Mouse (Mus musculus) left cerebral cortex, postnatal 36 days (tissue): ENCODE results near the gene Olfr514. TPM values are rescaled to one million over a fixed set of nuclear protein-coding genes. Genes with fewer than 3 reads are reported as not detected.
"Not testable (repeated sequence)": the region's sequence is repeated elsewhere in the genome, so short reads cannot be mapped to it uniquely, and the experiment has no call there.

ENCODE experiments used
- DNase-seq, 2 experiments: peaks; one replicate each; pipeline ENCODE4 v3.0.0; 2021 to 2022; ENCODE audit warnings: low spot score in 2 of 2, mixed read lengths in 1 of 2
- intact Hi-C: fragments of 180-260 bp; cut with DNase I; formaldehyde crosslinking; loops from one replicate; pipeline ENCODE4 v1.15.1; 2025
- total RNA-seq, 2 experiments: library from RNA; stranded (reverse); gene quantifications; 2 replicates each; pipeline ENCODE4 v1.2.3; 2021

Olfr514 gene
- not detected for total RNA-seq

DNA sequence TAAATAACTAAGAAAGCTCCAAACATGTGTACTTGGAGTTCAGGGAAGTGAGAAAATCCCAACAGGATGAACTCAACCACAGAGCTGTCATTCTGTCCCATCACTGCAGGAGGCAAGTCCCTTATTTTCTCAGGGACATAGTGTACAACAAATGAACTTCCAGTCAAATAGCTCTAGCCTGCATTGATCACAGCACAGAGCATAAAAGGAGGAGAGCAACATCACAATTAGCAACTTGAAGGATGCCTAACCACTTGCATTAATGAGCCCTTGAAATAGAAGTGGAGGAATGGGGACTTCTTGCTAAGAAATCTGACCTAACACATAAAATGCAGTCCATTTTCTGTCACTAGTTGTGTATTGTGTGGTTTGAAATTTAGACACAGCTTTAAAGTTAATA is at the start of gene Olfr514:
Olfr514 (minus strand) TSS at position 101 of the 400 bp plus-strand sequence.
- no peak for DNase-seq
- intact Hi-C loops: no loop called here

DNA sequence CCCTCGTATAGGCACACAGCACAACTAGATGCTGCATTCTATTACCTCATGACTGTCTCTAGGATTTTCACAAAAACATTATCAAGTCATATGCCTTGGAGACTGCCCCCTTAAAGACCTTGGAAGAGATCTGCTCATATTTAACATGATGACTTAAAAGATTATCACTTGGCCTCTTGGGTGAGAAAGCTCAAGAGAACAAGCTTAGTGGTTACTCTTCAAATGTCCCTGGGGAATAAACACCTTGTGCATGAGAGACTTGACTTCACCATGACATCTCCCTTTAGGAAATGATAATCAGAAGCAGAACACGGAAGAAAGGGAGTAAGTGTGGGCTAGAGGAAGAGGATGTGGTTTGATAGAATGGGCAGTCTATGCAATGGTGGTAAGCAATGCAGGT is 46.5 kb upstream of the Olfr514 start, which contains the start of gene Olfr517:
Olfr517 (minus strand) TSS at position 101 of the 400 bp plus-strand sequence.
- no peak for DNase-seq
- intact Hi-C loops: no loop called here

DNA sequence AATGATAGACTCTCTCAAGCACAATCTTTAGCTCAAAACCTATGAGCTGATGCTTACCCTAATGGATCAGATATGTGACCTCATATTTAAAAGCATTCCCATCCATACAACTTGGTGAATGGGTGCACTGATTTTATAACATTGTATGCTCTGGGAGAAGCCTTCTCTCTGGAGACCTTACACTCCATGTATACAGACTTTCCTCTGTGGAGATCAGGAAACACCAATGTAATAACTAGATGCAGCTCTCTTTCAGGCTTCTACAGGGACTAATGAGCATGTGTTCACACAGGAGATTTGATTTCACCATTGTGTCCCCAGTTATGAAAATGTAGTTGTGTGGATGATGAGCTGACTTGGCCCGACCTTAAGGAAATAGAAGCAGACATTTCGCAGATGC is 24.6 kb upstream of the Olfr514 start, which contains the start of gene Olfr516:
Olfr516 (minus strand) TSS at position 101 of the 400 bp plus-strand sequence.
- intact Hi-C loops: loop anchor here (5.0 kb wide), 1 partner anchor 82 kb away; the partner anchor contains the start of genes Eif3f and Nlrp10
- no peak for DNase-seq

DNA sequence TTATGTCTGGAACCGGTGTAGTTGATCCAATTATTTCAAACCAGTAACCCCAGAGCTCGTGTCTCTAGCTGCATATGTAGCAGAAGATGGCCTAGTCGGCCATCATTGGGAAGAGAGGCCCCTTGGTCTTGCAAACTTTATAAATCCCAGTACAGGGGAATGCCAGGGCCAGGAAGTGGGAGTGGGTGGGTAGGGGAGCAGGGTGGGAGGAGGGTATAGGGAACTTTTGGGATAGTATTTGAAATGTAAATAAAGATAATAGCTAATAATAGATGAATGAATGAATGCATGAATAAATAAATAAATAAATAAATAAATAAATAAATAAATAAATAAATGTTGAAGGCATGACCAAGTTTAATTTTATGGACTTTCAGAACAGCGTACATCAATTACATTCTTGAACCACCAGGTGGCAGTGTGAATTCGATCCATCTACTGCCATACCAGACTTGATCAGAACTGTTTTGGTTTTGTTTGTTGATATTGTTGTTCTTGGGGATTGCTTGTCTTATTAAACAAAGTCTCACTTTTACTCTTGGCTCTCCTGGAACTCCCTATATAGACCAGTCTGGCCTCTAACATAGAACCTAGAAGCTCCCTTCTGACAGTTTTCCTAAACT is 11.1 kb downstream of the Olfr514 start:
- intact Hi-C loops: loop anchor here (5.0 to 10.0 kb wide), 2 partner anchors 118 to 210 kb away; partner anchors contain the start of genes Eif3f and Nlrp10
- DNase-seq: not testable (repeated sequence)

DNA sequence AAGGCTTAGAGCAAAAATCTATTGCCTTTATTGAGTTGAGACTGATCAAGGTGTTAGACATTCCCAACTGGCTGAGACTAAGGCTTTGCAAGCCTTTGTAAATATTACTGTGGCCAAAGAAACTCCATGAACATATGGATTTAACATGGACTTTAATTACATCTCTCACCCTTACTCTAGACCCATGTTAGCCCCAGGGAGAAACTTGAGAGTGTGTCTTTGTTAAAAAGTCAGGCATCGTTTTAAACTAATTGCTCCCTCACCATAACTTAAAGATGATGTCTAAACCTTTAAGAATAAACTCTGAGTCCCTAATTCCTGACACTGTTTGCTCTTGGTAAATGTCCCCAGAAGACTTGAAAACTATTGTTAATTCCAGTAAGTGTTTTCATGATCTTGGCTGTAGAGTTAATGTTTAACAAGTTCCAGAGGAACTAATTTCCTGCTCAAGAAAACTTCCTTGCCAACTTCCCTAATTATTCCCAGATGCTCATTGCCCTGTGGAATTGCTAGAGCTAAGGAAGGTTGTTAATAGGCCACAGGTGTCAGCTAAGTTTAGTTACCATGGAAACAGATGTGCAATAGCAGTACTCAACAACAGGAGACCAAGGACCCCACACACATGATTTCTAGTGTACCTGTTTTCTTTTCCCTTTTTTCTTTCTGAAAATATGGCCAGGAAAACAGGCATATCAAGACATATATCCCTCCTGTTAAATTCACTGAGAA is 28.4 kb downstream of the Olfr514 start:
- no peak for DNase-seq
- intact Hi-C loops: no loop called here

Other genes with a start within 250 kb of the Olfr514 start
- gene Olfr506, start 215.2 kb downstream of the Olfr514 start, total RNA-seq: not detected
- gene Olfr507, start 204.2 kb downstream of the Olfr514 start, total RNA-seq: not detected
- not detected for gene Olfr508, start 196.0 kb downstream of the Olfr514 start, total RNA-seq
- gene Olfr509, start 174.1 kb downstream of the Olfr514 start, total RNA-seq: under 1 TPM in 1 of 2 experiments, not detected in 1; 0.11 TPM
- not detected for gene Olfr510, start 159.6 kb downstream of the Olfr514 start, total RNA-seq
- gene Olfr512, start 112.7 kb downstream of the Olfr514 start, total RNA-seq: not detected
- not detected for gene Olfr513, start 75.0 kb downstream of the Olfr514 start, total RNA-seq
- not detected for gene Olfr516, start 24.5 kb upstream of the Olfr514 start, total RNA-seq
- gene Olfr517, start 46.4 kb upstream of the Olfr514 start, total RNA-seq: not detected
- not detected for gene Olfr518, start 59.0 kb upstream of the Olfr514 start, total RNA-seq
- not detected for gene Olfr519, start 68.4 kb upstream of the Olfr514 start, total RNA-seq
- gene Nlrp10, start 104.2 kb upstream of the Olfr514 start, total RNA-seq: under 1 TPM; 0.52 TPM
- gene Eif3f, start 108.4 kb upstream of the Olfr514 start, total RNA-seq: 10 to 100 TPM; 89.7 to 96.0 TPM
- gene Tub, start 124.3 kb upstream of the Olfr514 start, total RNA-seq: 100 to 1,000 TPM; 106 to 143 TPM